Mouse (Mus musculus): ENCODE results near the gene Rdh9. TPM values are rescaled to one million over a fixed set of nuclear protein-coding genes. Genes with fewer than 3 reads are reported as not detected.
"Not testable (repeated sequence)": the region's sequence is repeated elsewhere in the genome, so short reads cannot be mapped to it uniquely, and the experiment has no call there.

Gene Rdh9
- polyA plus RNA-seq, 1 experiment from 2014 or later = 0.21 TPM

GRCm38 (mm10) chr10:127825386-127825785 lies 49.2 kb downstream of the Rdh9 start:
- Histone ChIP-seq H3K4me3 (no peak overlapping the region), H3K4me1 (replicated peaks) (no peaks in the 10 kb centered on the region), H3K27me3 (no peaks in the 10 kb centered on the region), H3K9ac (no peak overlapping the region), H3K4me2 (no peak overlapping the region), H3K9me3 (peaks cover 4% of the 10 kb centered on the region; the same call in 1 of the 2 replicates), H3K36me3 (no peaks in the 10 kb centered on the region), H3K27ac (replicated peaks) (no peak overlapping the region)
- ATAC-seq (ENCODE audit: low FRiP score, low read depth) = no peak
- WGBS = 80% methylated on average over 6 of the region's 6 CpGs

DNA sequence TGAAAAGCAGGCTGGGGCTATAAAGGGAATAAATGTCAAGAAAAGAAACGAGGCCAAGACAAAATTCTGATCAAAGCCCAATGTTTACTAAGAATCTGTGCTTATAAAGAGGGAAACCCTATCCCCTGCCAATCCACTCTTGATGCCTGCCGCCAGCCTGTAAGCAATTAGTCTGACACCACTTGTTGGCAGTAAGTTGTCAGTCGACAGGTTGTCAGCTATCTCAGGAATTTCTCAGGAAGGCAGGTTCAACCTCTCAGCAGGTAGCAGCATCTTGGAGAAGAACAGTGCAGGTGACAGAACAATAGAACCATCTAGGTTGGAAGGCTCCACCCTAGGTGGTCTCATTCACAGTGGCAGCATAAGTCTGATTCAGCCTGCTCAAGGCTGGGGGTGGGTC lies 52.9 kb downstream of the Rdh9 start:
- Histone ChIP-seq H3K4me1 (replicated peaks) (no peaks in the 10 kb centered on the region), H3K36me3 (no peaks in the 10 kb centered on the region), H3K27ac (replicated peaks) (no peak overlapping the region), H3K4me3 (no peak overlapping the region), H3K4me2 (no peak overlapping the region), H3K9ac (no peak overlapping the region), H3K9me3 (no peaks in the 10 kb centered on the region), H3K27me3 (no peaks in the 10 kb centered on the region)
- WGBS = 78% methylated on average over 3 of the region's 3 CpGs
- ATAC-seq (ENCODE audit: low FRiP score, low read depth) = no peak

DNA sequence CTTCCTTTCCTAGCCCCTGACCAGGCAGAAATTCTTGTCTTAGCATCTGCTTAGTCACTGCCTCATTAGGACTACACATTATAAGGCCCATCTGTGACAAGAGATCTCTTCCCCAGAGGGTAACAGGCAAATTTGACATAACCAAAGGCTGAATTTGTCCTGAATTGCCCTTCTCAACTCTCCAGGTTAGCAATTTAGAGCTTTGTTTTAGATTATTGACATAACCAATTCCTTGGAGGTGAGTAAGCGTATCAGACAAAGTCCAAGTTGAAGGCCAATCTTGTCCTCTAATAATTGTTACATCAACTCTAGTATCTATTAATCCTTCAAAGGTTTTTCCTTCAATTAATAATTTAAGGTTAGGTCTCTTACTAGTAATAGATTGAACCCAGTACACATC lies 58.0 kb downstream of the Rdh9 start:
- not testable (repeated sequence) for H3K27ac ChIP-seq (replicated peaks)
- 96% methylated on average over 1 of the region's 1 CpGs for WGBS

GRCm38 (mm10) chr10:127835292-127835691 lies 59.1 kb downstream of the Rdh9 start:
- WGBS = 81% methylated on average over 5 of the region's 5 CpGs
- no peak overlapping the region for H3K4me2 ChIP-seq
- H3K27me3 ChIP-seq = no peaks in the 10 kb centered on the region
- no peaks in the 10 kb centered on the region for H3K36me3 ChIP-seq
- no peak overlapping the region for H3K27ac ChIP-seq (replicated peaks)
- no peak overlapping the region for H3K9ac ChIP-seq
- no peaks in the 10 kb centered on the region for H3K9me3 ChIP-seq
- ATAC-seq (ENCODE audit: low FRiP score, low read depth) = no peak
- no peak overlapping the region for H3K4me3 ChIP-seq
- no peaks in the 10 kb centered on the region for H3K4me1 ChIP-seq (replicated peaks)

More for the DNA sequence above, 58.0 kb downstream of the Rdh9 start:
- H3K9ac ChIP-seq; ATAC-seq (ENCODE audit: low FRiP score, low read depth); H3K9me3 ChIP-seq; H3K27me3 ChIP-seq; H3K36me3 ChIP-seq; H3K4me1 ChIP-seq (replicated peaks); H3K4me2 ChIP-seq; H3K4me3 ChIP-seq: not testable (repeated sequence)

GRCm38 (mm10) chr10:127837793-127838192 lies 61.6 kb downstream of the Rdh9 start:
- not testable (repeated sequence) for H3K9me3 ChIP-seq; H3K27me3 ChIP-seq; H3K4me1 ChIP-seq (replicated peaks); H3K4me3 ChIP-seq; ATAC-seq (ENCODE audit: low FRiP score, low read depth); H3K27ac ChIP-seq (replicated peaks); H3K36me3 ChIP-seq; H3K9ac ChIP-seq; H3K4me2 ChIP-seq
- 95% methylated on average over 5 of the region's 5 CpGs for WGBS

GRCm38 (mm10) chr10:127838539-127838938 lies 62.4 kb downstream of the Rdh9 start:
- no peaks in the 10 kb centered on the region for H3K36me3 ChIP-seq
- H3K27me3 ChIP-seq = no peaks in the 10 kb centered on the region
- H3K4me1 ChIP-seq (replicated peaks) = no peaks in the 10 kb centered on the region
- WGBS = 81% methylated on average over 2 of the region's 2 CpGs
- H3K27ac ChIP-seq (replicated peaks) = no peak overlapping the region
- no peak overlapping the region for H3K4me3 ChIP-seq
- ATAC-seq (ENCODE audit: low FRiP score, low read depth) = no peak
- no peak overlapping the region for H3K4me2 ChIP-seq
- H3K9ac ChIP-seq = no peak overlapping the region
- H3K9me3 ChIP-seq = no peaks in the 10 kb centered on the region

- H3K36me3 ChIP-seq = no peaks in the 10 kb centered on the region
- no peak for ATAC-seq (ENCODE audit: low FRiP score, low read depth)
- no peaks in the 10 kb centered on the region for H3K27me3 ChIP-seq
- no peaks in the 10 kb centered on the region for H3K9me3 ChIP-seq
- no peak overlapping the region for H3K4me3 ChIP-seq
- H3K27ac ChIP-seq (replicated peaks) = no peak overlapping the region
- WGBS = 84% methylated on average over 2 of the region's 2 CpGs
- H3K4me1 ChIP-seq (replicated peaks) = no peaks in the 10 kb centered on the region
- no peak overlapping the region for H3K4me2 ChIP-seq
- no peak overlapping the region for H3K9ac ChIP-seq
These were observed 64.6 kb downstream of the Rdh9 start for GRCm38 (mm10) chr10:127840776-127841175.

Other genes starting within 250 kb of the Rdh9 start
- 161 and 194 TPM in 2 replicates for gene Nxph4, start 241.8 kb upstream of the Rdh9 start, polyA plus RNA-seq (2015; fragmentation: Nextera tagmentation; extraction: Ambion mirVana)
- gene Lrp1, start 155.2 kb upstream of the Rdh9 start, polyA plus RNA-seq (2015; fragmentation: Nextera tagmentation; extraction: Ambion mirVana) = 102 and 114 TPM in 2 replicates
- 6.2 and 6.3 TPM in 2 replicates for gene Stat6, start 133.4 kb upstream of the Rdh9 start, polyA plus RNA-seq (2015; fragmentation: Nextera tagmentation; extraction: Ambion mirVana)
- gene Nemp1, start 109.5 kb upstream of the Rdh9 start, polyA plus RNA-seq (2015; fragmentation: Nextera tagmentation; extraction: Ambion mirVana) = 3.1 and 3.4 TPM in 2 replicates
- gene Nab2, start 107.8 kb upstream of the Rdh9 start, polyA plus RNA-seq (2015; fragmentation: Nextera tagmentation; extraction: Ambion mirVana) = 2.5 and 2.7 TPM in 2 replicates
- 0.72 and 0.77 TPM in 2 replicates for gene Myo1a, start 71.2 kb upstream of the Rdh9 start, polyA plus RNA-seq (2015; fragmentation: Nextera tagmentation; extraction: Ambion mirVana)
- 0.42 and 1.2 TPM in 2 replicates for gene Tac2, start 51.9 kb upstream of the Rdh9 start, polyA plus RNA-seq (2015; fragmentation: Nextera tagmentation; extraction: Ambion mirVana)
- 3.2 and 4.1 TPM in 2 replicates for gene Zbtb39, start 36.8 kb upstream of the Rdh9 start, polyA plus RNA-seq (2015; fragmentation: Nextera tagmentation; extraction: Ambion mirVana)
- 1.8 TPM in 2 replicates for gene Gpr182, start 24.7 kb upstream of the Rdh9 start, polyA plus RNA-seq (2015; fragmentation: Nextera tagmentation; extraction: Ambion mirVana)
- gene Rdh1, start 16.7 kb upstream of the Rdh9 start, polyA plus RNA-seq (2015; fragmentation: Nextera tagmentation; extraction: Ambion mirVana) = 0.08 TPM in 1 of 2 replicates, not detected in the other
- not detected in 2 replicates for gene Rdh16f1, start 16.6 kb upstream of the Rdh9 start, polyA plus RNA-seq (2015; fragmentation: Nextera tagmentation; extraction: Ambion mirVana)
- gene Rdh16, start 24.8 kb downstream of the Rdh9 start, polyA plus RNA-seq (2015; fragmentation: Nextera tagmentation; extraction: Ambion mirVana) = not detected in 2 replicates
- not detected in 2 replicates for gene Rdh19, start 73.5 kb downstream of the Rdh9 start, polyA plus RNA-seq (2015; fragmentation: Nextera tagmentation; extraction: Ambion mirVana)
- not detected in 2 replicates for gene Rdh16f2, start 90.1 kb downstream of the Rdh9 start, polyA plus RNA-seq (2015; fragmentation: Nextera tagmentation; extraction: Ambion mirVana)
- not detected in 2 replicates for gene Rdh7, start 112.4 kb downstream of the Rdh9 start, polyA plus RNA-seq (2015; fragmentation: Nextera tagmentation; extraction: Ambion mirVana)
- not detected in 2 replicates for gene Sdr9c7, start 122.1 kb downstream of the Rdh9 start, polyA plus RNA-seq (2015; fragmentation: Nextera tagmentation; extraction: Ambion mirVana)
- not detected in 2 replicates for gene Hsd17b6, start 231.2 kb downstream of the Rdh9 start, polyA plus RNA-seq (2015; fragmentation: Nextera tagmentation; extraction: Ambion mirVana)
- 35.2 and 40.3 TPM in 2 replicates for gene Prim1, start 238.8 kb downstream of the Rdh9 start, polyA plus RNA-seq (2015; fragmentation: Nextera tagmentation; extraction: Ambion mirVana)

Data from hindbrain, embryonic 15.5 days (tissue).